Mouse (Mus musculus): ENCODE results near the gene Sp2. TPM values are rescaled to one million over a fixed set of nuclear protein-coding genes. Genes with fewer than 3 reads are reported as not detected.
A peak's percentile ranks its signal among the peaks of the same experiment; 100 is the strongest.

The Sp2 gene
- total RNA-seq, 2 experiments from 2014 or later = 11.5 to 12.0 TPM

- DNase-seq (ENCODE audit: low spot score in 2 of 2) = no peak
Measured at GRCm38 (mm10) chr11:96970341-96970740, 12.4 kb downstream of the Sp2 start.

- no peak for DNase-seq (ENCODE audit: low spot score in 2 of 2)
Measured at GRCm38 (mm10) chr11:96969746-96970145, 13.0 kb downstream of the Sp2 start.

- DNase-seq (ENCODE audit: low spot score in 2 of 2) = no peak
Measured at GRCm38 (mm10) chr11:96969280-96969722, 13.5 kb downstream of the Sp2 start.

- no peak for DNase-seq (ENCODE audit: low spot score in 2 of 2)
Measured at GRCm38 (mm10) chr11:96968476-96968875, 14.3 kb downstream of the Sp2 start.

DNA sequence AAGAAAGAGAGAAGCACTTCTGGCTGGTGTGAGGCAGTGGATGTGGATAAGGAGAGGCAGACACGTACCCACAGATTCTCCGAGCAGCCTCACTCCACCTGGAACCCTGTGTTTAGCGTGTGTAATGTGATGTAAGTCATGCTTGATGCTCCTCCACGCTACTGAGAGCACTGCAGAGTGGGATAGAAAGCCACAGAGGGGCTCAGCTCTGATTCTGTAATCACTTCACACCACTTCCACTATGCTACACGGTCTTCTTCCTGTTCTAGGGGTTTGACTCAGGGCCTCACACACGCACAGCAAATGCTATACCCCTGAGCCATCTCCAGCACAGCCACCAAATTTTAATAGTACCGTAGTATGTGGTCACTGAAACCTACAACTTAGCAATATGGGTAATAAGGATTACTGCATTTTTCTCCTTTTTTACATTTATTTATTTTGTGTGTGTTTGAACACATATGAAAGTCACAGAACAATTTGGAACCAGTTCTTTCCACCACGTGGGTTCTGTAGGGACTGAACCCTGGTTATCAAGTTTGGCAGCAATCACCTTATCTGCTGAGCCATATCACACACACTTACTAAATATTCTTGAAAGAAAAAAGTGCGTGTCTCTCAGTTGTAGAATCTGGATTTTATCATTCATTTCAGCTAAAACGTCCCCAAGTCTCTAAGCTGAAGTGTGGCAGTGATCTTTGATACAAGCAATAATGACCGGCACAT lies 15.1 kb downstream of the Sp2 start:
- DNase-seq (ENCODE audit: low spot score in 2 of 2) = no peak

GRCm38 (mm10) chr11:96966914-96967543 lies 15.7 kb downstream of the Sp2 start:
- no peak for DNase-seq (ENCODE audit: low spot score in 2 of 2)

DNA sequence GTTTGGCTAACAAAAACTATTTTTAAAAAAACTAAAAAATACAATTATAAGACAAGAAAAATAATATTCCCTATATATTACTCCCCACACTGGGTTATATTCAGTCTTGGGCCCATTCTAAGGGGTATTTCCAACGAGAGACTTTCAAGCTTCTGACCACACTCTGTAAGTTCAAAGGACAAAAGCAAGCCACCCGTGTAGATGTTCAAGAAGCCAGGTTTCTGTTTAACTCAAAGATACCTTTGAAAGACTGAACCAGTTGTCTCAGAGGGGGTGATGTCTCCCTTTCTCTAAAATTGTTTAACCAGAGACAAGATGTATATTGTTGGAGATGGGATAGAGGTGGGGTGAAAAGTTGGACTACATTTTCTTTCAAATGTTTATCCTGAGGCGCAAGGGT lies 16.6 kb downstream of the Sp2 start:
- no peak for DNase-seq (ENCODE audit: low spot score in 2 of 2)

DNA sequence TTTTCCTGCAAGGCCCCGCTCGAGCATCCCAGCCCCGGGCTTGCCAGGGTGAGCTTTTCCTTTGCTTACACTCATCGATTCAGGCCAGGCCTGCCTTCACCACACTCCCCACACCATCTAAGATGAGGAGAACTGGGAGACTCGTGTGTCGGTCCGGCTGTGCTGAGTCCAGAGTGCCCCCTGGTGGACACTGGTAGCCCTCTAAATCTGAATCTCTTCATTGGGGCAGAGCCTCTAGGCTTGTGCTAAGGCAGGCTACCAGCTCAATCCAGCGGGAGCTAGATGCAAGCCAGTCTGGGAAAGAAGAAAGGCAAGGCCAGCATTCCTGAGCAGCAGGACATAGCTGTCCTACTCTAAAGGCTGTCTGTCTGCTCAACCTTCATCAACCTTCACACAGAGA lies 19.2 kb downstream of the Sp2 start:
- DNase-seq (ENCODE audit: low spot score in 2 of 2) = peak; percentile 92 to 93

GRCm38 (mm10) chr11:96957061-96957805 lies 25.5 kb downstream of the Sp2 start:
- DNase-seq (ENCODE audit: low spot score in 2 of 2) = no peak

- peak in 1 of 2 experiments; percentile 49 for DNase-seq (ENCODE audit: low spot score in 2 of 2)
Measured at GRCm38 (mm10) chr11:96956009-96956724, 26.6 kb downstream of the Sp2 start.

DNA sequence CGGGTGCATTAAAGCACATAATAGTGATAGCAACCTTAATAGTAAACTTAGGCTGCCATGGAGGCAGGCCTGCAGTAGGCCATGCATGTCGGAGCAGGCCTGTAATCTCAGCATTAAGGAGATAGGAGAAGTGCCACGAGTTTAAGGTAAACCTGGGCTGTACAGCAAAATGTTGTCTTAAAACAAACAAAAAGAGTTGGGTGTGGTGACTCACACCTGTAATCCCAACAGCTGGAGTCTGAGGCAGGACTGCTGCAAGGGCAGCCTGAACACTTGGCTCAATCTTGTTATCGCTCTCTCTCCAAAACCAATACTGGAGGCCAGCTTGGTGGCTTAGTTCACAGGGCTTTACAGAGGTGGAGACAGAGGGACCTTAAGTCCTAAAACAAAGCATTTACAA lies 27.7 kb downstream of the Sp2 start:
- DNase-seq (ENCODE audit: low spot score in 2 of 2) = no peak

- no peak for DNase-seq (ENCODE audit: low spot score in 2 of 2)
Measured at GRCm38 (mm10) chr11:96952896-96953295, 29.9 kb downstream of the Sp2 start.

DNA sequence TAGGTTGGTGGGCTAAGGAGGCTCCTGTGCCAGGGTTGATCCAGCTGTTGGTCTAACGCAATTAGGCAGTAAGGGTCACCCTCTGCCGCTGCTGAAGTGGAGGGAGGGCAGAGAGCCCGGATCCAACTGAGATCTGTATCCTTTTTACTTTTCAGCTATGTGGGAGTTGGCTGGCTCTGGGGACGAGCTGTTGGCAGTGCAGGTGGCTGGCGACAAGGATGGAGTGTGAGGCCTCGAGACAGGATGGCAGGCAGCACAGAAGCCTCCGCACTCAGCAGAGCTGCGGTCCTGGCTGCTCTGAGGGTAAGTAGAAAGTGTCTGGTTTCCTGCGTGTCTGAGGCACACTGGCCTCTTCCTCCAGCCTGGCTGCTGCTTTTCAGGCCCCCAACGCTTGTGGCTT lies 30.3 kb downstream of the Sp2 start:
- no peak for DNase-seq (ENCODE audit: low spot score in 2 of 2)

DNA sequence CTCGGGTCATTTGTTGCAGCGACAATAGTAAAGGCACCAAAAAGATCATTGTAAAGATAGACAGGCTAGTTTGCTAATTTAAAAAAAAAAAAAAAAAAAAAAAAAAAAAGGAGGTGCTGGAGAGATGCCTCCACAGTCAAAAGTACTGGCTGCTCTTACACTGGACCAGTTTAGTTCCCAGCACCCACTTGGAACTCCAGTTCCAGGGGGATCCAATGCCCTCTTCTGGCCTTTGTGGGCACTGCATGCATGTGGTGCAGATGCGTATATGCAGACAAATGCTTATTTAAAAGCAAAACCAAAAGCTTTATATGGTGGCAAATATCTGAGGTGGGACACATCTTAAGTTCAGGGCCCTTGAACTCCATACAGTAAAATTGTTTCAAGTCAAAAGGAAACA lies 32.0 kb downstream of the Sp2 start:
- no peak for DNase-seq (ENCODE audit: low spot score in 2 of 2)

GRCm38 (mm10) chr11:96947849-96948248 lies 34.9 kb downstream of the Sp2 start:
- no peak for DNase-seq (ENCODE audit: low spot score in 2 of 2)

DNA sequence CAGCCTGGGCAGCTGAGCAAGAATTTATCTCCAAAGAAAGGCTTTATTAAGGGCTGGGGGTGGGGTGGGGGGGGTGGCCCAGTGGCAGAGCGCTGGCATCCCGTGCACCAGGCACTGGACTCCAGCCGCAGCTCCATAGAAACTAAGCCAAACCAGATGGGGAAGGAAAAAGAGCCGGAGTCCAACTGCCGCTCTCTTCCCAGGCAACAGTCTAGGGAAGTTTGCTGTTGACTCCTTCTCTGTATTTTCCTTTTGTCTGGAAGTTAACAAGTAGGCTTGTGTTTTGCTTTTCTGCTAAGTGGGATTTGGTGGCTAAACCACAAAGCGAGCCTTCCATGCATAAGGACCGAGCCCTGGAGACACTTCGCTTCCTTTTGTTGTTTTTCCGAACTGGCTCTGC lies 36.3 kb downstream of the Sp2 start:
- no peak for DNase-seq (ENCODE audit: low spot score in 2 of 2)

DNA sequence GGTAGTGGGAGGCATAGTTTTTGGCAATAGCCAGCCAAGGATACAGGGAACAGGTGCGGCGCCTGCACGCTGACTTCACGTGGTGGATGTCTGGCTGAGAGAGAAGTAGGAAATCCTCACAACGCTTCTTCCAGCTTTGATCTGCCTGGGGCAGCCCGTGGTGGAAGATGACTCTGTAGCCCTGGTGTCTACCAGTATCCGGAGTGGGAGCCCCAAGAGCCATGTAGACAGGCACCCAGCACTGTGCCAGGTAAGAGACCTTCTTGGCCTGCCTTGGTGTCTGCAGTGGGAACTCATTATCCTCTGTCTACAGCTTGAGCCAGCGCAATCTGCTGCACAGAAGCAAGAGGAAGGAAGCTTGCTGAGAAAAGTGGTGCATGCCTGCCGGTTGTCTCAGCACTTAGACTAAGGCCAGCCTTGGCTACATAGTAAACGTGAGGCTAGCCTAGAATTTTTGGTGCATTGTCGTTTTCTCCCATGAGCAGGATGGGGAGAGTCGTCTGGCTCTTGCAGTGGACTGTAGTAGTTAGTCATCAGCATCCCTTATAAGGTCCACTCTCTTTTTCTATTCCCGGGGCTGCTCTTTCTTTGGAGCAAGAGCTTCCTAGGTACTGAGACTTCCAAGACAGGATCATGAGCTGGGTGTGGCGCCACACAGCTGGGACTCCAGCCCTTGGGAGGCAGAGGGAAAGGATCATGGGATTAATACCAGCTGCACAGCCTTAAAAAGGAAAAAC lies 37.7 kb downstream of the Sp2 start:
- DNase-seq (ENCODE audit: low spot score in 2 of 2) = no peak

GRCm38 (mm10) chr11:96943746-96944304 lies 38.9 kb downstream of the Sp2 start, which contains the start of gene Pnpo:
Pnpo (minus strand) TSS chr11:96943986.
- peak; percentile 83 to 90 for DNase-seq (ENCODE audit: low spot score in 2 of 2)

- no peak for DNase-seq (ENCODE audit: low spot score in 2 of 2)
Measured at GRCm38 (mm10) chr11:96941989-96942590, 40.7 kb downstream of the Sp2 start.
